Mouse (Mus musculus): ENCODE measurements around the gene Rbfox3.

Rbfox3 gene

DNA sequence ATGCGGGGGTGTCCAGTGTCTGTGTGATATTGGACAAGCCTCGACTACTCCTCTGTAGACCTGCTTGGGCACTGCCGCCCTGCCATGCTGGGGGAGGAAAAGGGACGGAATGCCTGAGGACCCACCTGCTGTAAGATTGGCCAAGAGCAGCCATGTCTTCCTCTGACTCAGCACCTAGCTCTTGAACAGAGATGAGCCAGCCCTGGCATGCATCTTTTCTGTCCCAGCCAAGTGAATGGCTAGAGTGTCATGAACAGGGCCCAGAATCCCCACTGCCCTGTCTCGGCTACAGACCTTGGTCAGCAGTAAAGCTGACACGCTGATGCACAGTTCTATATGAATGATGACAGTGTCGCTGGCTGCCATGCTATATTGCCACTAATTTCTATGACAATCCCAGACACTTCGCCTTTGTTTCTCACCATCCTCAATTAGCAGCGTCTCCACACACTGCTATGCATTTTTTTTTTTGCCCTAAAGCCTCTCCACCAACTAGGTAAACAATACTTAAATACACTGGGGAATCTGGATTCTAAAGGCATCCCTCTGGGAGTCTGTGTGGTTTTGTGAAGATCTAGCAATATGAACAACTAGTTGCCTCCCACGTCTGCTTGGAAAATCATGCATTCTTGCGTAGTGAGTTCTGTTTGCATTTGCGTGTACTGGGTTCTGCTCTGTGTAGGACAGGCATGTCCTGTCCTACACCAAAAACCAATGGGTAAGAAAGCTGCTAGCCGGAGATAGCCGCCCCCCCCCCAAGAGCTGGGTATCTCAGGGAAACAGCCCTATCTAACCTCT, 257.7 kb downstream of the Rbfox3 start:
- no peak for DNase-seq

DNA sequence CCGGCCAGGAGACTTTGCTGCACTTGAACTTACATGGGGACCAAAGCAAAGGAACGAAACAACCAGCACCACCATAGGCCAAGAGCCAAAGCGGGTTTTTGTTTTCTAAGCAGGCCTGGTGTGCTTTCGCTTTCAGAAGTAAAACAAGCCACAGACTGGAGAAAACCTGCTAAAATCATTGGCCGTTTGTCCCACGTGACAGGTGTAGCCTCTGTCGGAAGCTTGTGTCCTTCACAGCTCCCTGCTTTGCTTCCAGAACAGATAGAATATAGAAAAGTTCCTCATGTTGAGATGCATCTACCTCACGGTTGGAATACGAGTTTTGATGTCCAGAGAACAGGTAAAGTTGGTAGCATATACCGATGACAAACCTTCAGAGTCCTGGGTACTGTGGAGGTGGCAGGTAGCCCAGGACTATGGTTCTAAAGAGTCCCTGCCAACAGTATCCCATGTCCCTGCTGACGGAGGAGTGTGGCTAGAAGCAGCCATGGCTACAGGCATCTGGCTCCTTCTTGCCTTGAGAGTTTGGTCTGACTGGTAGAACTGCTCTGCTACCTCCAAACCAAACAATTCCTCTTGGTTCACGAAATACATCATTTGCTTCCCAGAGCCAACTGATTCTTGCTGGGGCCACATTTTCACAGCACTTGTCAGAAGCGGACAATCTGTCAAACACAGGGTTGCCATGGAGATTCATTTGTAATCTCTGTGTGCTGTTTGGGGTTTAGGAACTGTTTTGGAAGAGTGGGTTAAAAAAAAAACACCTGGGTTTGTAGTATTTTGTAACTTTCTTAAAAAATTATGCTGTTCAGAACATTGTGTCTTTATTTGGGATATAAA, 258.8 kb downstream of the Rbfox3 start:
- DNase-seq: no peak

DNA sequence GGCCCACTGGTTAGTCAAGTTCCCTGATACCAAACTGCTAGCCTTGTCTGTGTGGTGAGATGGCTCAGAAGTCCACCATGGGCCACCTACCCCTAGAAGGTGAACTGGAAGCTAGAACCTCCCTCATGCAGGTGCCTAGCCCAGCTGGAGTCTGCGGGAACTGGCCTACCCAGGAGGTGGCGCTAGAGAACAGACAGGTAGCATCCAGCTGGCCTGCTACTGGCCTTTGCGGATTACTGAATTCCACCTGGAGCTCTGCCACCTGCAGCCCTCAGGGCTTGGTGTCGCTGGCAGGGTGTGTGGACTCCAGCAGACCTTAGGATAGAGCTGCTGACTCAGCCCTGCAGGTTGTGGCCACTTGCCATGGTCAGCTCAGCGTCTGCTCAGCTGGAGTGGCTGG, 263.0 kb downstream of the Rbfox3 start:
- DNase-seq: peak; percentile 36

DNA sequence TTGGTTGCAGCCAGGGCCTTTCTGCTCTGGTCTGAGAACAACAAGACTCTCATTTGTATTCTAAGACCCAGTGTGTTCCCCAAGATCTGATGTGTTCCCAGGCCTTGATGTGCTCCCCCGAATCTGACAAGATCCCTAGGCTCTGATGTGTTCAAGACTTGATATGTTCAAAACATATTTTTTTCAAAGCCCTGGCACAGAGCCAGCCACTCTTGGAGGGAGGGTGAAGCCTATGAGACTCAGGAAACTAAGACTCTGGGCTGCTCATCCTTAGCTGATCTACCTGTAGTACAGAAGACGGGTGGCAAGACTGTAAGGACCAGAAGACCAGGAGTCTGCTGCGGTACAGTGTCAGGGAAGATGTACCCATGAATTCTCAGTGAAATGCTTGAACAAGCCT, 264.5 kb downstream of the Rbfox3 start:
- DNase-seq: no peak

DNA sequence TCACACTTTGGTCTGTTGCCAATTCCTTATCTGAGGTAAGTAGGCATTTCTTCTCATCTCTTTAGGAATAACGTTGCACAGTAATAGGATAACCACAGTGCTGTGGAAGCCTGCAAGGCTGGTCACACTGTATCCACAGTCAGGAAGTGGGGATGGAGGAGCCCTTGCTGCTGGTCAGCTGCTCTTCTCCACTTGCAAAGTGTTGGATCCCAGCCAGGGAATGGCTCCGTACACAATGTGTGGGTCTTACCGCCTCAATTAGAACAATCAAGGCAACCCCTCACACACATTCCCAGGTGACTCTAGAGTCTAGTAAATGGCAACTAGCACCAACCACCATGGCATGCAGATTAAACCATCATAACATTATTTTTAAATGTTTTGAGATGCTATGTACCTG, 266.2 kb downstream of the Rbfox3 start:
- no peak for DNase-seq

DNA sequence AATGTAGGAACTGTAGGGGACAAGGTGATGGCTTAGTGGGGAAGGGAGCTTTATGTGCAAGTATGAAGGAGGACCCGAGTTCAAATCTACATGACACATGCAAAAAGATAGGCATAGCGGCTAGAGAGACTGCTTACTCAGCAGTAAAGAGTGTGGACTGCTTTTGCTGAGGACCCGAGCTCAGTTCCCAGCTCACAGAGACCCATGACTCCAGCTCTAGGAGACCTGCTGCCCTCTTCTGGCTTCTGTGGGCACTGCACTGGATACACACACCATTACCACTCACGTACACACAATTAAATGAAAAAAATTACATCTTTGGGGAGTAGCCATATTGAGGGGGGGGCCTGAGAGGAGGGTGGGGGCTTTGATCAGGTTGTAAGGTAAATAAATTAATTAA, 270.7 kb downstream of the Rbfox3 start:
- no peak for DNase-seq

DNA sequence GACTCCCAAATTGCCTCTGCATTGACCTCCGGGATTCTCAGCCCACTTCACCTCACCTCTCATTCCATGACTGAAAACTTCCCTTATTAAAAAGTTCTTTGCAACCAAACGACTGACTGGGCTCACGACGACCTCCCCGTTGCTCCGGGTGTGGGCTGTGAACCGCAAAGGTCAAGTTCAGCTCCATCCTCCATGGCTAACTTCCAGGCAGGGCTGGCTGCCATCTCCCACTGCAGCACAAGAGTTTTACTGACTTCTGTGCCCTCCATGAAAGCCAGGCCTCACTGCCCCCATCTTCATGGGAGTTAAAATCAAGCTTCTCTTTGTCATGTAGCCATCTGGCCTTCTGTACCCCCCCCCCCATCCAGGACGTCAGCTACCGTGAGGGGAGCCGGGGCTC, 273.7 kb downstream of the Rbfox3 start:
- no peak for DNase-seq

DNA sequence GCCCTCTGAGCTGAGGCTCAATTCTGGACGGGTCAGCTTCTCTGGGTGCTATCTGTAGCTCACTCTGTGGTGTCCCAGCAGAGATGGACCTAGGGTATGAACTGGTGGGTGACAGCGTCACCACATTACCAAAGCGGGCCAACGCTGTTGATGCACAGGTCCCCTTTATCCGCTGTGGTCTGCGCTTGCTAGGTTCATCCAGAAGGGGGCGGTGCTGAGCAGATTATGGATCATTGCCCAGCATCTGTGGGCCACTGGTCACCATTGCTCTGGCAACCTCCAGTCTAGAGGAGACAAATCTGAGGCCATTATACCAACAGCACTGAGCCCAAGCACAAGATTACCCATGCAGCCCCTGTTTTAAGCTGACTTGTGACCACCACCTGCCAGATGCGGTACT, 276.8 kb downstream of the Rbfox3 start:
- DNase-seq: peak; percentile 11

DNA sequence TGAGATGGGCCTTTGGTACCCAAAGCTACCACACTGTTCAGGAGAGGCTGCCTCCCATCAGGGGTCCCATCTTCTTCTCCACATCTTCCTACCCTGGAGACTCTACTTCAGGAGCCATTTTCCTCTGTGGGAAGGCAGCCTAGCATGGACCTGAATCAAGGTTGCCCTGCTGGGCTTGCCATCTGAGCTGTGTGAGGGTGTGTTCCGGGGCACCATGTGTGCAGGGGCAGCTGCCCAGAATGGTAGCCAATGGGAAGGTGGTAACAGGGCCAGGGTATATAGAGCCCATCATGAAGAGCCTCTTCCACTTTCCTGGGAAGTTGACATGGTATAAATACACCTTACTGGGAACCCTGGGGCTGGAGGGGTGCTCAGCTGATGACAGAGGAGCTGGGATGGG, 281.7 kb downstream of the Rbfox3 start:
- DNase-seq: no peak

DNA sequence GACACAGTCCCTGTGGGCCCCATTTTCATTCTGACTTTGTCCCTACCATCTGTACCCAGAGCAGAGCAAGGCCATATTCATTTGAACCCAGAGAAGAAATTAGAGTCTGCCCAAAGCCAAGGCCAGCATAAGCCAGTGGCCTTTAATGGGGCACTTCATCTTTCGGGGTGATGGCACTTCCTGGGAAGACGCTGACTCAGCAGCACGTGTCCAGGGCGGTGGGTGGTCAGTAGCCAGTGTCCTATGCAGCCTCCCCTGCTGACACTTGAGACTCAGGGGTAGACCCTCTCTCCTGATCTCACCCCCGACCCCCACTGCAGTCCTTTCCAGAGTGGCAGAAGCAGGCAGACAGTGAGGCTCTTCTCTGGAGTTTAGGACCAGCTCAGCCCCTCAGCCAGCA, 283.9 kb downstream of the Rbfox3 start:
- no peak for DNase-seq

DNA sequence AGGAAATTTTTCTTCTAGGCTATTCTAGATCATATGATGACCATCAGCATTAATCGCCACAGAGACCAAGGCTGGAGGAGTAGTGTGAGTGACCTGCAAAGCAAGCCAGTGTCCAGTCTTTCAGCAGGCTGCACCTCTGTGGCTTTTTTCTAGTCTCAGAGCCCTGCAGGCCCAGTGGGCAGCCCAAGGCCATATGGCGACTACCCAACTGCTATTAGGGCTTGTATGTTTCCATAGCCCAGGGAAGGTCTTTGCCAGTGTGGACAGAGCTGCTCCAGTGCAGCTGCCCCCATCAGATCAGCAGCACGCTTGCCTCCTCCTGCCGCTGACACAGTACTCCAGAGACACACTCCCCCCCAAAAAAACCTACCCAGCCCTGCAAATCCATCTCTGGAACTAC, 290.5 kb downstream of the Rbfox3 start:
- no peak for DNase-seq

DNA sequence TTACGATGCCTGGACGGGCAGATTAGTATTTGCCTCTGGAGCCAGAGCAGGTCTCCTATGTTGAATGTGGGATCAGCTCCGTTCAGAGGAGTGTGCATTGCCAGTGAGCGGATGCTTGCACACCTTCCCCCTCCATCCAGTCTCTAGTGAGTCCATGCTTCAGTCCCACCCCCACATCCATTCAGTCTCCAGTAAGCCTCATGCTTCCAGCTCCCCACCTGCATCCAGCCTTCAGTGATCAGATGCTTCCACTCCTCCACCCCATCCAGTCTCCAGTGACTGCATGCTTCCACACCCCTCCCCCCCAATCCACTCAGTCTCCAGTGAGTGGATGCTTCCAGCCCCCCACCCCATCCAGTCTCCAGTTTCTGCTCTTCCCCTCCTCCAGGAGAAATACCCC, 297.3 kb downstream of the Rbfox3 start:
- DNase-seq: no peak

DNA sequence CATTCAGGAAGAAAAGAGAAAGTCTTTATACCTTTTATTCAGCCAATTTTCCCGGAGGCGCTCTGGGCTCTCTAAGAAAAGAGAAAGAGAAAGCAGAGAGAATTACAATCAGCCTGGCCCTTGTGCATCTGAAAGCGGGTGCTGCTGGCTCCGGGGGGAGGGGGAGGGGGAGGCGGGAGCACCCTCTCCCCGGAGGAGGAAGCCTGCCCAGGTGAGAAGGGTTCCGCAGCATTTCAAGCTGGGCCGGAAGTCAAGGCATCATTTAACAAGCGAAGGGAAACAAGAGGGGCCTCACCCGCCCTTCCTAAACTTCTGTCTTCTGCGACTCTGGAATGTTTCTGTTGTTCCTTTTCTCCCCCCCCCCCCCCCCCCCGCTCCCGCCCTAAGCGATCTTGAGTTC, 301.3 kb downstream of the Rbfox3 start:
- peak; percentile 7 for DNase-seq

DNA sequence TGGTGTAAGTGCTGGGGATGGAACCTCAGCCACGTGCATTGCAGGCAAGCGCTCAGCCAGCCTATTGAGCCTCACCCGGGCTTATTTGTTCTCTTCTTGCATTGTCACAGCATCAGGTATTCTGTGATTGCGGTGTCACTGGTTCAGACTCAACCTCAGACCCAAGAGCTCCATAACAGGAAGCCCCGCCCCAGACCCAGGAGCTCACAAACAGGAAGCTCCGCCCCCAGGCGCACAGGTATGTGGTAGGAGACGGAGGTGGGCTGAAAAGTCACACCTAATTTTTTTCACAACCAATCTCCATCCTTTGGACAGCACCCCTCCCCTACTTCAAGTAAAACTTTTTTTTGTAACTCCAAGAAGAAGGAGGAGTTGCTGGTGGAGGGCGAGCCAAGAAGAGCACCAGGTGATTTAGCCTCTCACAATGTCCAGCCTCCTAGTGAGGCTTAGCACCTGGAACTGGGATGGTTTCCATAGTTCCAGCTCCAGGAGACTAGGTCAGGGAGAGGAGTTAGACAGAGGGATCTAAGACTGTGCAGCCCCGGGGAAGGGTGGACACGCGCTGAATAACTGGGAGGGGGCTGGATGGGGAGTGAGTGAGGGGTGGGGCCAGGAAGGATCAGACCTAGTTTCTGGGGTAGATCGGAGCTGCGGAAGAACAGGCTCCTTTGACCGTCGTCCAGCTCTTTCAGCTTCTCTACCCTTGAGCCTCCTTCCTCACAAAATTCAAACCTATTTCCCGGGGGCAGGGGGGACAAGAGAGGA, 302.0 kb downstream of the Rbfox3 start:
- DNase-seq: no peak

DNA sequence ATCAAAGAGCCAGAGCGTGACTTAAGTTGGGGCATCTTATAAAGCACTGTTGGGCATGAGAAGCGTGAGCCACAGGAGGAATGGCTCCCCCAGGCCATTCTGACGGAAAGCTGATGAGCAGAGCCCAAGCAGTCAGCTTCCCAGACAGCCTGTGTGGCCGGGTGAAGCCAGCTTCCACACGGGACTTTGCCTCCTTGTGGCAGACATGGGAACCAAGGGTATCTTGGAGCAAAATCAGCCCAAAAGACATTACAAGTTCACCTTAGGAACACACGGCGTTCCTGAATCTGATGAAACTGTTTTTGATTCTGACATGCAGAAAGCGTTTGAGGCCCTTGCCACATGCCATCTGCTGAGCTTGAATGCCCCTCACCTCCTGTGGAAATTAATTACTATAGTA, 303.5 kb downstream of the Rbfox3 start:
- no peak for DNase-seq

DNA sequence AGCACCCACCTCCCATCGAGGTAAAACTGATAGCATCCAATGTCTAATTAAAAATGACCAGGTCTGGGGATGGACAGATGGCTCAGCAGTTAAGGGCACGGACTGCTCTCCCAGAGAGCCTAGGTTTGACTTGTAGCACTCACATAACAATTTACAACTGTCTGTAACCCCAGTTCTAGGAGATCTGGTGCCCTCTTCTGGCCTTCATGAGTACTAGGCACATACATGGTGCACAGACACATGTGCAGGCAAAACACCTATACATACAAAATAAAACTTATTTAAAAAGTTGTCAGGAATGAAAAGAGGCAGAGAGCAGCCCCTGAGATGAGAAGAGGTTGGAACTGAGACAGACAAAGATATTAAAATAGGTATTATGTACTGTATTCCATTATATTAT, 305.8 kb downstream of the Rbfox3 start:
- DNase-seq: no peak

DNA sequence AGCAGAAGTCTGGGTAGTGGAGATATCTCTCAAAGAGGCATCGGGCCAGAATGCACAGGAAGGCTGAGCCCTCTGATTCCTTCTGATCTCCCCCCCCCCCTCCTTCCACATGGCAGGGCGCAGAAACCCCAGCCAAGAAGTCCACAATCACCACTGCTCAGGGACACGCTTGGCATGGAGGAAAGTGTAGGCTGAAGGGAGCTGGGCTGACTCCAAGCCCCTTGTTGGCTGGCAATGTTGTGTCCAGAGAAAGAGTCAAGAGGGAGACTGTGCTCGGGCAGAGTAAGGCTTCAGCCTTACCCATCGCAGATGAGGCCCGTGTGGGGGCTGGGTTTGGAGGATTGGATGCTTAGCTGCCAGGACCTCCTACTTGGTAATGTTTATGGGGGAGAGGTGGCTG, 307.2 kb downstream of the Rbfox3 start:
- DNase-seq: no peak

DNA sequence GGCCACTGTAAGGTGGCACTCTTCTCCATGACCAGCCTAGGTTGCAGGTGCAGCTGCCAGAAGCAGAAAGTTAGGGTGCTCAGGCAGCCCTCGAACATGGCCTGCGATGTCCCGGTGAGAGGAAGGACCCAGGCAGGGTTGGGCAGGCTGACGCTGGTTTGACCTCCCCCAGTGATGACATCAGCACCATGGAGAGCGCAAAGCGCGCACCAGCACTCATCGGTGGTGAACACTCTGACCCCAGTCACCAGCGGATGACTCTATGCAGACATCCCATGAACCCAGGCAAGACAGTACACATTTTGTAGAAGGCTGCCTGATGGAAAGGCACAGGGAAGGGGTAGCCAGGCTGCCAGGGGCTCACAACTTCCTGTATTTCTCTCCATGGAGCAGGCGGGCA, 308.3 kb downstream of the Rbfox3 start:
- peak; percentile 51 for DNase-seq

DNA sequence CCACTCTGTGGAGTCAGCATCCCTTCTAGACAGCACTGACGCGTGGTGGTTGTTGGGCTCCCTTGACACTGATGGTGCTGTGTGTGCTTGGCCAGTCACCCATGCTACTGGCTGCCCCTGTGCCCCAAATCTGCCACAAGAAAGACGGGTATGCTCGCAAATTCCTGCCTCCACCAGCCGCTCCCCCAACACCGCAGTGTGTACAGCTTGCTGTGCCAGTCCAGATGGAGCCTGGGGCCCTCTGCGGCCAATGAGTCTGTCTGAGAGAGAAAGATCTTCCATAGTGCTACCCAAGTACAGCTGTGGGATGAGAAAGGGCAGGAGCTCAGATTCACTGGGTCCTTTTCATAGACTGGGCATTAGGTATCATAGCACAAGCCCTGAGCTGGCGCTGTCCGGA, 309.9 kb downstream of the Rbfox3 start:
- no peak for DNase-seq

DNA sequence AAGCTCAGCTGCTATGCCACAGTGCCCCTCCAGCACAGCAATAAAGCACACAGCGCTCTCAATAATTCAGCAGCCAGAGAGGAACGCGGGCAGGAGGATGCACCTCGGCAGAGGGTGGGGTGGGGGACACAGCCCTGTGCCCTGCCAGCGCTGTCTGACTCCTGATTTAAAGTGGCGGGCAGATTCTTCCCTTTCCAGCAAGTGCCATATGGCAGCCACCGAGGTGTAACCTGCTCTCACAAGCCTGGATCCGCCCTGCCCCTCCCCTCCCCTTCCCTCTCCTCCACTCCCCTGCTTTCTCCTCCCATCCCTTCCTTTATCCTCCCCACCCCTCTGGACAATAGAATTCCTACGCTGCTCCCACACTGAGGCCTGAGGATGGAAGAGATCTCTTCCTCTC, 311.2 kb downstream of the Rbfox3 start:
- no peak for DNase-seq

DNA sequence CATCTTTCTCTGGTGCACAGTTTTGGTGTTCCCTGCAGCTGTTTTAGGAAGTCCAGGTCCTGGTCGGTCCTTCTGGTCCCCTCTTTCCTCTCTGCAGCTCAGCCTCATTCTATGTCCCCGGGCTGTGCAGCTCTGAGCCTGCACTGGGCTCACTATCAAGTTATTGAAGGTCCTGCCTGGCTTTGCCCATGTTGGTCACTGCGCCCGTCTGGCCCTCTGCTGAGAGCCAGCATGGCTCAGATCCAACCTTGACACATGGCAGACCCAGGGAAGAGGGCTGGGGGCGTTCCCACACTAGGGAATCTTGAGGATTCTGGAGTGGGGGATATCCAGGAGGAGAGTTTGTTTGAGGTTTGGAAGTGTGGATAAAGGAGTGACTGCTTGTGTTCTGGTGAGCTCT, 312.7 kb downstream of the Rbfox3 start:
- DNase-seq: no peak

DNA sequence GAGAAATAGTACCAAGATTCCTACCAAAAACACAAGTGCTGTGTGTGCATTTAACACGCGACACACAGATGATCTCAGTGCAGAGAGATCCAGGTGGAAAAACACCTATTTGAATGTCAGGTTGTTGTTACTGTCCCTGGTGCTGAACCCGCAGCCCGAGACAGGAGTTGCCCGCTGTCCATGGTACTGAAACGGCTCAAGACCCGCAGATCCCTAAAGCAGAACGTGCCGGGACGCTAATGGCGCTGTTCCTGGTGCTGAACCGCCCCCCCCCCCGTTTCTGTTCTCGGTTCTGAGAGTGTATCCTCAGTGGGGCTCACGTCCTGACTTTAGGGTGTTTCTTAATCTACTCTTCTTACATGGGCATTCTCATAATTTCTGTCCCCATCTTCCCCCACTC, 326.6 kb downstream of the Rbfox3 start:
- DNase-seq: peak; percentile 85

DNA sequence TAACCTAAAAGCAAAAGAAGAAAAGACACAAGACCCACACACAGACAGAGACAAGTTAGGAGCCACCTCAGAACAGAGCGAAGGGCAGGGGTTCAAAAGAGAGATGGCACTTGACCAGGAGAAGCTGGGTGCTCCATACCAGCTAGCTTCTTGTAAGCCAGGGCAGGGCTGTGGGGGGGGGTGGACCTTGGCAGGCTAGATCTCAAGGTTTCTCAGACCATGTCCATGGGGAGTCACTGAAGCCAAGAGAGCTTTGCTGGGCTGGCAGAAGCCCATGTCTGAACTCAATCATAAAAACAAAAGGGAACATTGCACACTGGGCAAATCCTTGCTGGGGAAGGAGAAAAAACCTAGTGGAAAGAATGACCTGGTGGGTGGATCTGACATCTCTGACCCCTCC, 327.4 kb downstream of the Rbfox3 start:
- DNase-seq: no peak

DNA sequence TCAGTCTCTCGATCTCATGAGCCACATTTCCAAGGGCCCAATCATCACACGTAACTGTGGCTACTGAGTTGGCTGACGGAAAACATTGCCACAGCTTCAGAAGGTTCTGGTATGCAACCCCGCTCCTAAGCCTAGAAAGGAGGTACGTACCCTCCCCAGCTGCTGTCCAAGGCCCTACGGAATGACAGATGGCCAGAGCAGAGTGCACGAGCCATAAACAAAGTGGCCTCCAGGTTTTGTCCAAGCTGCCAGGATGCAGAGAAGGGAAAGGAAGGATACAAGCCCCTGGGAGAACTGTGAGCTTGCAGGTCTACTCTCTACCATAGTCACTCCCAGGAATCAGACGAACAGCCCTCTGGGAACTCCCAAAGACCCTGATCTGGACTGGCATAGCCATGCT, 327.8 kb downstream of the Rbfox3 start:
- DNase-seq: no peak

Measured in thymus, postnatal 14 days (tissue).